8 mouse cellular contexts compared by ENCODE assay signal in the genomic region with DNA sequence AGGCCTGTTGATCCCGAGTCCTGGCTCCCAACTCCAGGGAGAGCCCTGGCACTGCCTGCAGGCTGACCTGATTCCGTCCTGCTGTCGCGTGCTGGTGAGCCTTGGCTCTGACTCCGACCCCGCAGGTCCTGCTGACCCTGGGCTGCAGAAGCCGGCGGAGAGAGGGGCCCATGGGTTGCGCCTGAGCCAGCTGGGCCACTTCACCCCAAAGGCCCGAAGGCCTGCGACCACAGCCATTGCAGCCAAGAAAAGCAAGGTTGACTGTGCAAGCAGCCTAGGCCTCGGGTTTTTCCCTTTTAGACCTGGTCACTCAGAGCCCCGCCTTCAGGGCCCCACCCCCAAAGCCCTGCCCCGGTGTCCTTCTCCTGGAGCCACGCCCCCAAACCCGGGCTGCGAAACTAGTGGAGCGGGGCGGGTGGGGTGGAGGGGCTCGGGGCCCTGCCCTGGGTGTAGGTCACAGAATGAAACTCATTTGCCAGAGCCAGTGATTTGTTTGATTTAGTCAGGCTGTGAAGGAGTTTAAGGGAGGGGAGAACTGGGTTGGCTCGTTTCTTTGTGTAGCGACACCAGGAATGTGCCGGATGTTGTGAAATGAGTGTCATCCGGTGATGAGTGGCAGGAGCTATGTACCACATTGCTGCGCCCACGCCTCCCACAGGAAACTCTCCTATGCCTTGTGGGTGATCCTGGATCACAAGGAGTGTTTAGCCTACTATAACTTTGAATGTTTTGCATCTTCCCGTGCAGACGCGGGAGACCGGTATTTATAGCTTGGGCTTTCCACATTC. TPM values are rescaled to one million over a fixed set of nuclear protein-coding genes. Genes with fewer than 3 reads are reported as not detected.
DNase-seq lines count a peak whose midpoint lies in the region; ATAC-seq and TF ChIP-seq lines count a peak whose summit lies in the region.

A gene (minus strand): TSS at position 310 of the 788 bp plus-strand sequence.

- H3K27me3 ChIP-seq in CH12.LX (replicated peaks), result no peaks in the 10 kb centered on the region
- no peaks in the 10 kb centered on the region for H3K27me3 ChIP-seq in forebrain, embryonic 11.5 days (ENCODE audit: control insufficient read depth, insufficient read depth, low read length)
- H3K27me3 ChIP-seq in heart, embryonic 16.5 days (ENCODE audit: control insufficient read depth, insufficient read depth, low read length), result no peaks in the 10 kb centered on the region
- H3K27me3 ChIP-seq in liver, postnatal 0 days (ENCODE audit: insufficient read depth, low read length), result no peaks in the 10 kb centered on the region
- H3K27me3 ChIP-seq in neural tube, embryonic 13.5 days, result no peaks in the 10 kb centered on the region

- 1% methylated on average over 30 of the region's 30 CpGs for WGBS in forebrain, embryonic 11.5 days
- WGBS in heart, embryonic 16.5 days, result 2% methylated on average over 30 of the region's 30 CpGs
- 4% methylated on average over 30 of the region's 30 CpGs for WGBS in liver, postnatal 0 days (ENCODE audit: insufficient replicate concordance)
- 2% methylated on average over 30 of the region's 30 CpGs for WGBS in neural tube, embryonic 13.5 days

- no peaks in the 10 kb centered on the region for H3K9me3 ChIP-seq in CH12.LX (replicated peaks; ENCODE audit: low read length)
- H3K9me3 ChIP-seq in forebrain, embryonic 11.5 days (ENCODE audit: control insufficient read depth, low read length), result no peaks in the 10 kb centered on the region
- no peaks in the 10 kb centered on the region for H3K9me3 ChIP-seq in heart, embryonic 16.5 days (replicated peaks; ENCODE audit: control insufficient read depth, low read length)
- no peaks in the 10 kb centered on the region for H3K9me3 ChIP-seq in liver, postnatal 0 days (ENCODE audit: low read length)
- no peaks in the 10 kb centered on the region for H3K9me3 ChIP-seq in neural tube, embryonic 13.5 days

- no peak for TF ChIP-seq CTCF in CH12.LX (conservative IDR thresholded peaks at IDR 0.05 in 1 of 2, IDR thresholded peaks at IDR 0.05 in 1 of 2; ENCODE audit: low read depth in 2 of 2, low read length in 2 of 2)
- TF ChIP-seq CTCF in liver, postnatal 0 days (IDR thresholded peaks at IDR 0.05; ENCODE audit: low read depth), result no peak

- peak; percentile 95 for DNase-seq in CH12.LX (ENCODE audit: extremely low read depth)
- peak; percentile 29 for DNase-seq in c-Kit-positive CD71-positive TER-119-positive erythroid progenitor cells, embryonic 14.5 days (ENCODE audit: low spot score)
- peak; percentile 92 for DNase-seq in forebrain, embryonic 11.5 days (ENCODE audit: low spot score)
- DNase-seq in kidney, postnatal 25 days, result peak; percentile 94 to 95
- DNase-seq in liver, postnatal 0 days, result peak; percentile 91
- peak; percentile 56 for DNase-seq in telencephalon, adult 2 months (ENCODE audit: low read depth, low spot score)

- dilution Hi-C loops in CH12.LX (cut with MboI; ENCODE audit: extremely low pct_ligation_motif_present, extremely low pct_unique_long_range_greater_than_20kb, low sequenced_read_pairs), result no loop called here

- peak within 1 kb of the TSS; percentile 87 for H3K4me2 ChIP-seq in CH12.LX (ENCODE audit: insufficient read depth, low read depth, poor library complexity, severe bottlenecking)
- peak within 1 kb of the TSS; percentile 81 for H3K4me2 ChIP-seq in forebrain, embryonic 11.5 days (ENCODE audit: low read depth, low read length, severe bottlenecking)
- peak within 1 kb of the TSS; percentile 88 for H3K4me2 ChIP-seq in heart, embryonic 16.5 days (ENCODE audit: low read depth, low read length)
- H3K4me2 ChIP-seq in liver, postnatal 0 days (ENCODE audit: low read depth, low read length), result peak within 1 kb of the TSS; percentile 81
- H3K4me2 ChIP-seq in neural tube, embryonic 13.5 days, result peak within 1 kb of the TSS; percentile 59

- H3K4me3 ChIP-seq in CH12.LX (replicated peaks in 1 of 3; ENCODE audit: low read depth in 2 of 3, low read length in 2 of 3, poor library complexity in 1 of 3), result peak within 1 kb of the TSS; percentile 83 to 86 (median 84)
- H3K4me3 ChIP-seq in forebrain, embryonic 11.5 days (ENCODE audit: low read depth, low read length), result peak within 1 kb of the TSS; percentile 38
- H3K4me3 ChIP-seq in heart, embryonic 16.5 days (ENCODE audit: low read length), result peak within 1 kb of the TSS; percentile 60
- peak within 1 kb of the TSS; percentile 47 for H3K4me3 ChIP-seq in liver, postnatal 0 days (ENCODE audit: low read depth, low read length)
- H3K4me3 ChIP-seq in neural tube, embryonic 13.5 days, result peak within 1 kb of the TSS; percentile 41

- ATAC-seq in forebrain, embryonic 11.5 days (replicated peaks; ENCODE audit: low FRiP score), result peak; percentile 95
- ATAC-seq in heart, embryonic 16.5 days (replicated peaks; ENCODE audit: extremely low read depth, insufficient read depth, low FRiP score), result peak; percentile 96
- peak; percentile 95 for ATAC-seq in liver, postnatal 0 days
- peak; percentile 76 for ATAC-seq in neural tube, embryonic 13.5 days (ENCODE audit: low read depth)

- peaks cover 5% of the 10 kb centered on the region; the same call in 1 of the 2 replicates for H3K79me2 ChIP-seq in CH12.LX (replicated peaks; ENCODE audit: control insufficient read depth, extremely low read depth, insufficient read depth, poor library complexity, severe bottlenecking)

- peaks cover 4 to 9% of the 10 kb centered on the region in 2 experiments for H3K36me3 ChIP-seq in CH12.LX (replicated peaks in 1 of 2; ENCODE audit: control insufficient read depth in 1 of 2, insufficient read depth in 1 of 2, low read length in 1 of 2)
- H3K36me3 ChIP-seq in forebrain, embryonic 11.5 days (ENCODE audit: control insufficient read depth, insufficient read depth, low read length), result no peaks in the 10 kb centered on the region
- H3K36me3 ChIP-seq in heart, embryonic 16.5 days (ENCODE audit: control insufficient read depth, insufficient read depth), result no peaks in the 10 kb centered on the region
- H3K36me3 ChIP-seq in liver, postnatal 0 days (replicated peaks; ENCODE audit: insufficient read depth, low read length), result no peaks in the 10 kb centered on the region
- H3K36me3 ChIP-seq in neural tube, embryonic 13.5 days, result no peaks in the 10 kb centered on the region

- H3K9ac ChIP-seq in CH12.LX (ENCODE audit: insufficient read depth, low read depth), result peak within 1 kb of the TSS; percentile 94
- H3K9ac ChIP-seq in forebrain, embryonic 11.5 days (ENCODE audit: low read length), result peak within 1 kb of the TSS; percentile 54
- peak within 1 kb of the TSS; percentile 87 for H3K9ac ChIP-seq in heart, embryonic 16.5 days (ENCODE audit: low read length)
- peak within 1 kb of the TSS; percentile 68 for H3K9ac ChIP-seq in liver, postnatal 0 days (replicated peaks)
- peak within 1 kb of the TSS; percentile 69 for H3K9ac ChIP-seq in neural tube, embryonic 13.5 days

- peaks cover 19 to 45% of the 10 kb centered on the region in 2 experiments for H3K4me1 ChIP-seq in CH12.LX (ENCODE audit: control insufficient read depth in 1 of 2, insufficient read depth in 2 of 2)
- H3K4me1 ChIP-seq in forebrain, embryonic 11.5 days (replicated peaks; ENCODE audit: control insufficient read depth, insufficient read depth, low read length), result no peaks in the 10 kb centered on the region; the same call in 1 of the 2 replicates
- H3K4me1 ChIP-seq in heart, embryonic 16.5 days (ENCODE audit: control insufficient read depth, insufficient read depth, low read length), result peaks cover 24% of the 10 kb centered on the region
- peaks cover 20% of the 10 kb centered on the region; the same call in 1 of the 2 replicates for H3K4me1 ChIP-seq in liver, postnatal 0 days (ENCODE audit: insufficient read depth)
- H3K4me1 ChIP-seq in neural tube, embryonic 13.5 days (replicated peaks), result peaks cover 17% of the 10 kb centered on the region

- peak; percentile 24; the same call in 1 of the 2 replicates for TF ChIP-seq EP300 in CH12.LX (IDR thresholded peaks at IDR 0.05; ENCODE audit: low read length)
- TF ChIP-seq EP300 in liver, postnatal 0 days (IDR thresholded peaks at IDR 0.05; ENCODE audit: low read depth), result no peak

- no peak for TF ChIP-seq RAD21 in CH12.LX (IDR thresholded peaks at IDR 0.05; ENCODE audit: low read depth, low read length)

- peak within 1 kb of the TSS; percentile 85 for H3K27ac ChIP-seq in CH12.LX (ENCODE audit: insufficient read depth, low read depth)
- peak within 1 kb of the TSS; percentile 64 for H3K27ac ChIP-seq in forebrain, embryonic 11.5 days (ENCODE audit: low read depth, low read length)
- H3K27ac ChIP-seq in heart, embryonic 16.5 days (ENCODE audit: low read length), result peak within 1 kb of the TSS; percentile 97
- H3K27ac ChIP-seq in liver, postnatal 0 days (ENCODE audit: low read depth), result peak within 1 kb of the TSS; percentile 83
- H3K27ac ChIP-seq in neural tube, embryonic 13.5 days (replicated peaks), result peak within 1 kb of the TSS; percentile 71

- TF ChIP-seq POLR2A in CH12.LX (IDR thresholded peaks at IDR 0.05; ENCODE audit: low read depth, low read length), result peak; percentile 89

- in situ Hi-C loops in CH12.LX (cut with MboI; ENCODE audit: low pct_ligation_motif_present, low pct_unique_long_range_greater_than_20kb, low sequenced_read_pairs), result loop anchor here (5.0 to 25.0 kb wide), 2 partner anchors 194 to 349 kb away; no protein-coding TSS in a partner anchor

TF ChIP-seq in CH12.LX, 34 proteins besides CTCF, POLR2A, EP300 and RAD21 (continues in another document):
- no peak for TF ChIP-seq PAX5 (IDR thresholded peaks at IDR 0.05; ENCODE audit: low read length)
- peak; percentile 67; the same call in 1 of the 2 replicates for TF ChIP-seq MAZ (IDR thresholded peaks at IDR 0.05; ENCODE audit: low read depth, low read length)
- no peak for TF ChIP-seq KAT2A (IDR thresholded peaks at IDR 0.05; ENCODE audit: insufficient replicate concordance, low read length)
- TF ChIP-seq NELFE (IDR thresholded peaks at IDR 0.05; ENCODE audit: low read depth, low read length), result peak; percentile 69
- TF ChIP-seq ZMIZ1 (IDR thresholded peaks at IDR 0.05; ENCODE audit: low read depth, low read length), result peak; percentile 84; the same call in 1 of the 2 replicates
- no peak for TF ChIP-seq SMC3 (IDR thresholded peaks at IDR 0.05; ENCODE audit: low read depth, low read length)
- no peak for TF ChIP-seq ZNF384 (IDR thresholded peaks at IDR 0.05; ENCODE audit: low read depth, low read length)
- peak; percentile 56; the same call in 1 of the 2 replicates for TF ChIP-seq POLR2AphosphoS2 (IDR thresholded peaks at IDR 0.05; ENCODE audit: low read depth, low read length)
- peak; percentile 84 for TF ChIP-seq TCF12 (IDR thresholded peaks at IDR 0.05; ENCODE audit: low read depth, low read length)
- peak; percentile 70; the same call in 1 of the 2 replicates for TF ChIP-seq UBTF (IDR thresholded peaks at IDR 0.05; ENCODE audit: low read depth, low read length)

RNA-seq across cellular contexts. Expression of the gene that starts here (rescaled TPM):
- total RNA-seq in CH12.LX (2012; rRNA removed), result 13.6 and 17.4 TPM in 2 replicates
- total RNA-seq in CH12.LX (2014; rRNA removed), result 7.7 and 9.2 TPM in 2 replicates
- polyA plus RNA-seq in CH12.LX (2012; ENCODE audit: insufficient read length, low read depth), result 10.6 and 11.5 TPM in 2 replicates
- 2.3 and 2.9 TPM in 2 replicates for polyA plus RNA-seq in forebrain, embryonic 11.5 days (2014; fragmentation: Nextera tagmentation; extraction: Ambion mirVana)
- polyA plus RNA-seq in heart, embryonic 16.5 days (2015; fragmentation: Nextera tagmentation; extraction: Ambion mirVana), result 11.3 and 11.8 TPM in 2 replicates
- 30.3 and 33.0 TPM in 2 replicates for polyA plus RNA-seq in liver, postnatal 0 days (2015; fragmentation: Nextera tagmentation; extraction: Ambion mirVana)
- 1.3 and 1.9 TPM in 2 replicates for polyA plus RNA-seq in neural tube, embryonic 13.5 days (2015; fragmentation: Nextera tagmentation; extraction: Ambion mirVana)

Comparison
In these comparisons a context has a peak if more than half of its experiments do, and no peak if none do; other contexts are left out.
1. Peak in every context shown above with its lines: DNase-seq, ATAC-seq, H3K4me3 ChIP-seq and H3K27ac ChIP-seq.
2. DNase-seq: peak in every context shown above with its lines; median percentile 95 in CH12.LX; 94 in kidney, postnatal 25 days; 92 in forebrain, embryonic 11.5 days; 91 in liver, postnatal 0 days; 56 in telencephalon, adult 2 months; 29 in c-Kit-positive CD71-positive TER-119-positive erythroid progenitor cells, embryonic 14.5 days.